Comparison of ENCODE assay signal across 12 mouse cellular contexts in genomic region chr13:54237512-54237911, GRCm38 (mm10). TPM values are rescaled to one million over a fixed set of nuclear protein-coding genes. Genes with fewer than 3 reads are reported as not detected.
"Had no signal": no experiment of that assay in that cellular context is flagged by ENCODE, and none has a peak within 500 bp of the region (broad histone marks: within the 10 kb centered on the region; RNA-seq: fewer than 3 reads in every experiment).

No protein-coding gene starts in this region.

- DNase-seq: lung, embryonic 14.5 days; lung, postnatal 10 days; right cerebral cortex, adult 18-20 months; right cerebral cortex, postnatal 25 days; thymus, postnatal 4 days had no signal

- H3K4me2 ChIP-seq: limb, embryonic 15.5 days; liver, embryonic 12.5 days; lung, embryonic 14.5 days; midbrain, embryonic 13.5 days had no signal

- H3K4me1 ChIP-seq: liver, embryonic 12.5 days; megakaryocyte, embryonic 14.5 days had no signal

- H3K4me3 ChIP-seq: limb, embryonic 15.5 days; liver, embryonic 12.5 days; megakaryocyte, embryonic 14.5 days; midbrain, embryonic 13.5 days had no signal

- H3K36me3 ChIP-seq: limb, embryonic 15.5 days; liver, embryonic 12.5 days; midbrain, embryonic 13.5 days had no signal

- H3K9me3 ChIP-seq: limb, embryonic 15.5 days; liver, embryonic 12.5 days; midbrain, embryonic 13.5 days had no signal

- ATAC-seq: hindbrain, postnatal 0 days; liver, embryonic 12.5 days; midbrain, embryonic 13.5 days had no signal

- H3K9ac ChIP-seq: limb, embryonic 15.5 days; liver, embryonic 12.5 days; lung, embryonic 14.5 days; midbrain, embryonic 13.5 days had no signal

- H3K27ac ChIP-seq: hindbrain, postnatal 0 days; limb, embryonic 15.5 days; liver, embryonic 12.5 days; macrophage; midbrain, embryonic 13.5 days had no signal

RNA-seq across cellular contexts. Expression of gene Hrh2, which starts 45.6 kb away (rescaled TPM):
- polyA plus RNA-seq: limb, embryonic 11.5 days; limb, embryonic 15.5 days; lung, embryonic 14.5 days had no signal
